Mouse (Mus musculus) forebrain, postnatal 0 days (tissue): ENCODE results near the gene Dhps. TPM values are rescaled to one million over a fixed set of nuclear protein-coding genes. Genes with fewer than 3 reads are reported as not detected.
"Not testable (repeated sequence)": the region's sequence is repeated elsewhere in the genome, so short reads cannot be mapped to it uniquely, and the experiment has no call there.

ENCODE experiments used
- ATAC-seq: fragments of 200-750 bp; cut with Nextera tagmentation; 2 replicates; pipeline ENCODE4 v1.8.0; 2017; ENCODE audit warnings: mild to moderate bottlenecking, moderate library complexity
- DNase-seq: peaks from one replicate; pipeline ENCODE4 v3.0.0-alpha.2; 2015
- H3K27ac ChIP-seq: fragments of 300-500 bp; sonication (generic); 2 replicates; pipeline ENCODE4 v1.5.1; 2014; ENCODE audit warnings: low read depth, mild to moderate bottlenecking, antibody characterized with exemption, low read length, moderate library complexity, mixed read lengths
- H3K27me3 ChIP-seq: fragments of 300-500 bp; sonication (generic); 2 replicates; pipeline ENCODE4 v1.6.1; 2014; ENCODE audit warnings: mild to moderate bottlenecking, low read length, mixed read lengths; ENCODE audit not compliant: insufficient read depth
- H3K36me3 ChIP-seq: fragments of 300-500 bp; sonication (generic); 2 replicates; pipeline ENCODE4 v1.6.1; 2014; ENCODE audit warnings: mild to moderate bottlenecking, moderate library complexity; ENCODE audit not compliant: insufficient read depth
- H3K4me1 ChIP-seq: fragments of 300-500 bp; sonication (generic); 2 replicates; pipeline ENCODE4 v1.6.1; 2014; ENCODE audit warnings: antibody characterized with exemption; ENCODE audit not compliant: insufficient read depth
- H3K4me2 ChIP-seq: fragments of 300-500 bp; sonication (generic); 2 replicates; pipeline ENCODE4 v1.6.1; 2014; ENCODE audit warnings: low read depth, mild to moderate bottlenecking, moderate library complexity
- H3K4me3 ChIP-seq: fragments of 300-500 bp; sonication (generic); 2 replicates; pipeline ENCODE4 v1.5.1; 2014; ENCODE audit warnings: low read depth, low read length, mixed read lengths
- H3K9ac ChIP-seq: fragments of 300-500 bp; sonication (generic); 2 replicates; pipeline ENCODE4 v1.6.1; 2014; ENCODE audit warnings: mild to moderate bottlenecking
- H3K9me3 ChIP-seq: fragments of 300-500 bp; sonication (generic); 2 replicates; pipeline ENCODE4 v1.6.1; 2016; ENCODE audit warnings: low read length
- CTCF ChIP-seq: sonication (generic); IDR thresholded peaks from 2 replicates; pipeline ENCODE4 v1.5.1; 2016; ENCODE audit warnings: antibody characterized with exemption, control low read depth, low read depth
- WGBS: fragments of 180-500 bp; shearing (Covaris S2); extraction: QIAGEN DNeasy Blood & Tissue Kit; methylation state at CpG from one replicate; pipeline ENCODE4 v1.1.7; 2014; 5-methylcytosine and 5-hydroxymethylcytosine counted together
- microRNA-seq, 2 experiments: library from miRNA; unstranded; fragments of <30 nt; microRNA quantifications; one replicate each; pipeline ENCODE4; 2016
- polyA plus RNA-seq: library from polyadenylated mRNA; unstranded; fragments of >200 nt; fragmentation: Nextera tagmentation; extraction: Ambion mirVana; gene quantifications from 2 replicates; pipeline ENCODE4 v1.2.1, GENCODE M21; 2015
- total RNA-seq: library from RNA; depleted of rRNA; stranded (reverse); fragments of >200 nt; gene quantifications from 2 replicates; pipeline ENCODE4 v1.2.3, GENCODE M21; 2014; rRNA removed

The Dhps gene
- total and polyA plus RNA-seq, 2 experiments from 2014 or later, result 63.1 to 118 TPM

DNA sequence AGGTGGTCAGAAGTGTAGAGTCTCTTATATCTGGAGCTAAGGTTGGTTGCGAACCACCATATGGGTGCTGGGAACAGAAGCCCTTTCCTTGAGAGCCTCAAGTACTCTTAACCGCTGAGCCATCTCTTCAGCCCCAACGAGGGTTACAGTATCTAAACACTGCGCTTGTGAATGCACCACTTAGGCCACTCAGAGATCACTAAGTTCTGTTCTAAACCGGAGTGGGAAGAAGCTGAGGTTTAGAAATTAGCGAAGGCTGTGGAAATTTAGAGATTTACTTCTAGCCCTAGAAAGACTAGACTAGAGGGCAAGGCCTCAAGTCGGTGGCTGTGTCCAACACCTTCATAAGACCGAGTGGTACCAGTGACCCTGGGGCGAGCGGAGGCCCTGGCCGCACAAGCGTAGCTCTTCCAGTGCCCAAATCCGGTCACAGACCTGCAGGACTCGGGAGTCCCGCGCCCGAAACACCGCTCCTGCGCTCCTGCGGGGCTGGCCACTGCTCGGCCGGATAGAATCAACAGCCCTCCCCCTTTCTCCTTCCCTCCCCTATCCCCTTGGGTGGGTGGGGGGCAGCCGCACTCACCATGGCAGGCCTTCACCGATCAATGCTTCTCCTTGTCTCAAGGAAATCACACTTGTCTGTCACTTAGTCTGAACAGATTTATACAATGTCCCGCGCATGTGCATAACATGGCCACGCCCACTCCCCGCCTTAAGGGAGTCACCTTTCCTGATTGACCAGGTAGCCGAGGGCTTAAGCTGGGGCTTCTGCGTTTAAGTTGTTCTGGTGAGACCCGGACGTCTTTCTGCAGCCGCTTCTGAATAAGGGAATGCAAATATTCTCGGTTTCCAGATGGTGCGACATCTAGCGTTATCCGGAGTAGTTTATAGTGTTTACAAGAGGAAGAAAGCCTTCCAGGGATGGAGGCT lies 47.8 kb downstream of the Dhps start:
- ATAC-seq (peak; percentile 91), DNase-seq (peak; percentile 89)
- WGBS, result 7% methylated on average over 37 of the region's 37 CpGs
- TF ChIP-seq CTCF, result peak; percentile 57
- Histone ChIP-seq H3K27me3 (no peaks in the 10 kb centered on the region), H3K9ac (peak overlapping the region; percentile 80), H3K4me2 (peak overlapping the region; percentile 76), H3K4me3 (peak overlapping the region; percentile 59), H3K27ac (peak overlapping the region; percentile 54), H3K4me1 (no peaks in the 10 kb centered on the region), H3K36me3 (no peaks in the 10 kb centered on the region), H3K9me3 (no peaks in the 10 kb centered on the region)

GRCm38 (mm10) chr8:85120251-85120650 lies 48.7 kb downstream of the Dhps start:
- not testable (repeated sequence) for H3K27me3 ChIP-seq, H3K36me3 ChIP-seq, H3K27ac ChIP-seq, H3K9me3 ChIP-seq, H3K9ac ChIP-seq, DNase-seq, H3K4me3 ChIP-seq, H3K4me2 ChIP-seq, H3K4me1 ChIP-seq
- ATAC-seq, result peak; percentile 4; the same call in 1 of the 2 replicates
- WGBS, result 76% methylated on average over 5 of the region's 5 CpGs

DNA sequence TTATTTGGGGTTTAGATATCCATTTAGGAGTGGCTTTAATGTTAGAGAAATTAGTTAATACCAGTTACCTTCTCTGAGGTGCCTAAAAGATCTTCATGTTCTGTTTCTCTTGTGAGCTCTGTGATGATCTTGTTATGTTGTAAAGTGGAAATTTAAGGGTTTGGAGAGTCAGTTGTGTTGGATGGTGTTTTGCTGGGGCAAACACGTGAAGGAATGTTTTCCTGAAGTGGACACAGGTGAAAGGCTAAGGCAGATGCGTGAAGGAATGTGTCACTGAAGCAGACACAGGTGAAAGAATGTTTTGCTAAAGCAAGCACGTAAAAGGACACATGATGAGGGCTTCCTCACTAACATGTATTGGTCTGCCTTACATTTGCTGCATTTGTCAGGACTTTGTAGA lies 51.4 kb downstream of the Dhps start, which contains the start of gene Zfp791:
Gene Zfp791, minus strand, starts transcription at position 101 of the 400 bp plus-strand sequence.
- 89% methylated on average over 3 of the region's 3 CpGs for WGBS
- no peak for TF ChIP-seq CTCF

GRCm38 (mm10) chr8:85123691-85124090 lies 52.1 kb downstream of the Dhps start:
- no peak overlapping the region for H3K9ac ChIP-seq
- DNase-seq (no peak), ATAC-seq (no peak)
- H3K4me2 ChIP-seq, result no peak overlapping the region
- no peaks in the 10 kb centered on the region for H3K9me3 ChIP-seq
- no peak for TF ChIP-seq CTCF
- no peak overlapping the region for H3K27ac ChIP-seq
- H3K36me3 ChIP-seq, result no peaks in the 10 kb centered on the region
- no peak overlapping the region for H3K4me3 ChIP-seq
- WGBS, result 91% methylated on average over 8 of the region's 8 CpGs
- no peaks in the 10 kb centered on the region for H3K27me3 ChIP-seq
- no peaks in the 10 kb centered on the region for H3K4me1 ChIP-seq

More for the DNA sequence above, 51.4 kb downstream of the Dhps start, which contains the start of gene Zfp791:
- H3K27ac ChIP-seq, result no peak within 1 kb of the TSS
- no peak within 1 kb of the TSS for H3K4me2 ChIP-seq
- no peaks in the 10 kb centered on the region for H3K36me3 ChIP-seq
- H3K9ac ChIP-seq, result no peak within 1 kb of the TSS
- ATAC-seq (no peak), DNase-seq (no peak)
- no peak within 1 kb of the TSS for H3K4me3 ChIP-seq
- no peaks in the 10 kb centered on the region for H3K9me3 ChIP-seq
- H3K27me3 ChIP-seq, result no peaks in the 10 kb centered on the region
- H3K4me1 ChIP-seq, result no peaks in the 10 kb centered on the region

Small RNA genes within 50 kb of the gene (microRNA-seq; reads per million reads assigned to microRNA genes)
- 0.39 to 0.49 reads per million in 2 experiments for gene Gm23388
- gene Mir7070, result 2.3 to 3.5 reads per million in 2 experiments

Other genes starting within 250 kb of the Dhps start
- gene Dand5, start 248.9 kb upstream of the Dhps start, total RNA-seq, result 4.7 and 6.9 TPM in 2 replicates
- gene Dand5, start 248.9 kb upstream of the Dhps start, polyA plus RNA-seq, result 8.2 and 10.0 TPM in 2 replicates
- gene Gadd45gip1, start 240.2 kb upstream of the Dhps start, total RNA-seq, result 24.7 and 28.7 TPM in 2 replicates
- 36.7 and 40.8 TPM in 2 replicates for gene Gadd45gip1, start 240.2 kb upstream of the Dhps start, polyA plus RNA-seq
- gene Rad23a, start 231.1 kb upstream of the Dhps start, total RNA-seq, result 32.2 and 55.3 TPM in 2 replicates
- gene Rad23a, start 231.1 kb upstream of the Dhps start, polyA plus RNA-seq, result 63.5 and 77.4 TPM in 2 replicates
- gene Calr, start 224.8 kb upstream of the Dhps start, total RNA-seq, result 470 and 505 TPM in 2 replicates
- 354 and 405 TPM in 2 replicates for gene Calr, start 224.8 kb upstream of the Dhps start, polyA plus RNA-seq
- 77.1 and 91.2 TPM in 2 replicates for gene Farsa, start 214.8 kb upstream of the Dhps start, total RNA-seq
- gene Farsa, start 214.8 kb upstream of the Dhps start, polyA plus RNA-seq, result 100 and 103 TPM in 2 replicates
- gene Syce2, start 199.6 kb upstream of the Dhps start, total RNA-seq, result 27.5 and 32.2 TPM in 2 replicates
- 77.9 and 78.2 TPM in 2 replicates for gene Syce2, start 199.6 kb upstream of the Dhps start, polyA plus RNA-seq
- 28.9 and 31.5 TPM in 2 replicates for gene Gcdh, start 177.8 kb upstream of the Dhps start, total RNA-seq
- gene Gcdh, start 177.8 kb upstream of the Dhps start, polyA plus RNA-seq, result 21.3 and 27.5 TPM in 2 replicates
- 0.46 TPM in 1 of 2 replicates, not detected in the other for gene Klf1, start 169.8 kb upstream of the Dhps start, total RNA-seq
- gene Klf1, start 169.8 kb upstream of the Dhps start, polyA plus RNA-seq, result 0.50 and 0.77 TPM in 2 replicates
- gene Dnase2a, start 163.2 kb upstream of the Dhps start, total RNA-seq, result 3.6 and 3.7 TPM in 2 replicates
- gene Dnase2a, start 163.2 kb upstream of the Dhps start, polyA plus RNA-seq, result 6.3 and 7.1 TPM in 2 replicates
- 39.7 and 57.7 TPM in 2 replicates for gene Mast1, start 134.4 kb upstream of the Dhps start, total RNA-seq
- gene Mast1, start 134.4 kb upstream of the Dhps start, polyA plus RNA-seq, result 44.2 and 63.8 TPM in 2 replicates
- gene Rtbdn, start 124.8 kb upstream of the Dhps start, total RNA-seq, result 4.8 and 10.4 TPM in 2 replicates
- 1.7 and 3.5 TPM in 2 replicates for gene Rtbdn, start 124.8 kb upstream of the Dhps start, polyA plus RNA-seq
- gene Gm49661, start 102.3 kb upstream of the Dhps start, total RNA-seq, result not detected in 2 replicates
- not detected in 2 replicates for gene Gm49661, start 102.3 kb upstream of the Dhps start, polyA plus RNA-seq
- gene Prdx2, start 102.2 kb upstream of the Dhps start, total RNA-seq, result 814 and 983 TPM in 2 replicates
- gene Prdx2, start 102.2 kb upstream of the Dhps start, polyA plus RNA-seq, result 974 and 1,110 TPM in 2 replicates
- 39.8 and 42.7 TPM in 2 replicates for gene Rnaseh2a, start 102.0 kb upstream of the Dhps start, total RNA-seq
- 52.2 and 56.3 TPM in 2 replicates for gene Rnaseh2a, start 102.0 kb upstream of the Dhps start, polyA plus RNA-seq
- 21.9 and 22.2 TPM in 2 replicates for gene Junb, start 93.0 kb upstream of the Dhps start, total RNA-seq
- 10.1 and 15.9 TPM in 2 replicates for gene Junb, start 93.0 kb upstream of the Dhps start, polyA plus RNA-seq
- 30.3 and 32.5 TPM in 2 replicates for gene Hook2, start 81.2 kb upstream of the Dhps start, total RNA-seq
- gene Hook2, start 81.2 kb upstream of the Dhps start, polyA plus RNA-seq, result 22.6 and 28.7 TPM in 2 replicates
- gene Best2, start 57.2 kb upstream of the Dhps start, total RNA-seq, result not detected in 2 replicates
- 0.11 and 0.15 TPM in 2 replicates for gene Best2, start 57.2 kb upstream of the Dhps start, polyA plus RNA-seq
- 136 and 160 TPM in 2 replicates for gene Asna1, start 46.5 kb upstream of the Dhps start, total RNA-seq
- gene Asna1, start 46.5 kb upstream of the Dhps start, polyA plus RNA-seq, result 153 and 180 TPM in 2 replicates
- 338 and 447 TPM in 2 replicates for gene Trir, start 44.9 kb upstream of the Dhps start, total RNA-seq
- gene Trir, start 44.9 kb upstream of the Dhps start, polyA plus RNA-seq, result 161 and 178 TPM in 2 replicates
- 129 and 155 TPM in 2 replicates for gene Tnpo2, start 34.8 kb upstream of the Dhps start, total RNA-seq
- 40.4 and 52.3 TPM in 2 replicates for gene Tnpo2, start 34.8 kb upstream of the Dhps start, polyA plus RNA-seq
- gene Fbxw9, start 11.7 kb upstream of the Dhps start, total RNA-seq, result 106 and 115 TPM in 2 replicates
- 79.8 and 87.4 TPM in 2 replicates for gene Fbxw9, start 11.7 kb upstream of the Dhps start, polyA plus RNA-seq
- gene Gm5741, start 3.8 kb upstream of the Dhps start, total RNA-seq, result not detected in 2 replicates
- 0.74 and 3.0 TPM in 2 replicates for gene Gm5741, start 3.8 kb upstream of the Dhps start, polyA plus RNA-seq
- gene Wdr83os, start 9.0 kb downstream of the Dhps start, total RNA-seq, result 80.8 and 105 TPM in 2 replicates
- 171 and 182 TPM in 2 replicates for gene Wdr83os, start 9.0 kb downstream of the Dhps start, polyA plus RNA-seq
- gene Wdr83, start 9.5 kb downstream of the Dhps start, total RNA-seq, result 22.1 and 22.5 TPM in 2 replicates
- 35.3 and 37.2 TPM in 2 replicates for gene Wdr83, start 9.5 kb downstream of the Dhps start, polyA plus RNA-seq
- gene Man2b1, start 11.5 kb downstream of the Dhps start, total RNA-seq, result 24.9 and 28.8 TPM in 2 replicates
- 14.8 and 18.0 TPM in 2 replicates for gene Man2b1, start 11.5 kb downstream of the Dhps start, polyA plus RNA-seq
- 2.7 and 3.2 TPM in 2 replicates for gene Zfp791, start 51.3 kb downstream of the Dhps start, total RNA-seq
- 1.5 and 2.4 TPM in 2 replicates for gene Zfp791, start 51.3 kb downstream of the Dhps start, polyA plus RNA-seq
- gene Cks1brt, start 80.2 kb downstream of the Dhps start, total RNA-seq, result not detected in 2 replicates
- gene Cks1brt, start 80.2 kb downstream of the Dhps start, polyA plus RNA-seq, result not detected in 2 replicates
- not detected in 2 replicates for gene Olfr371, start 154.2 kb downstream of the Dhps start, total RNA-seq
- gene Olfr371, start 154.2 kb downstream of the Dhps start, polyA plus RNA-seq, result not detected in 2 replicates
- gene Orc6, start 227.9 kb downstream of the Dhps start, total RNA-seq, result 57.1 and 62.1 TPM in 2 replicates
- gene Orc6, start 227.9 kb downstream of the Dhps start, polyA plus RNA-seq, result 61.8 and 72.9 TPM in 2 replicates
- 185 and 199 TPM in 2 replicates for gene Vps35, start 228.0 kb downstream of the Dhps start, total RNA-seq
- 151 and 169 TPM in 2 replicates for gene Vps35, start 228.0 kb downstream of the Dhps start, polyA plus RNA-seq